Mouse (Mus musculus) limb, embryonic 14.5 days (tissue): ENCODE data around the gene Spag5. TPM values are rescaled to one million over a fixed set of nuclear protein-coding genes. Genes with fewer than 3 reads are reported as not detected.
A peak's percentile ranks its signal among the peaks of the same experiment; 100 is the strongest.

Experiments used
- ATAC-seq: fragments of 200-750 bp; cut with Nextera tagmentation; 2 replicates; pipeline ENCODE4 v1.8.0; 2017; ENCODE audit warnings: low read depth, moderate number of reproducible peaks, moderate TSS enrichment; ENCODE audit not compliant: low FRiP score
- DNase-seq: peaks from one replicate; pipeline ENCODE4 v3.0.0-alpha.2; 2015; ENCODE audit warnings: low spot score
- H3K27ac ChIP-seq: fragments of 300-500 bp; sonication (generic); replicated peaks from 2 replicates; pipeline ENCODE4 v1.5.1; 2014; ENCODE audit warnings: low read depth, mild to moderate bottlenecking, low read length, moderate library complexity, mixed read lengths
- H3K27me3 ChIP-seq: fragments of 300-500 bp; sonication (generic); 2 replicates; pipeline ENCODE4 v1.6.1; 2014; ENCODE audit warnings: low read length, mixed read lengths; ENCODE audit not compliant: control insufficient read depth, insufficient read depth
- H3K36me3 ChIP-seq: fragments of 300-500 bp; sonication (generic); 2 replicates; pipeline ENCODE4 v1.6.1; 2014; ENCODE audit warnings: mild to moderate bottlenecking, low read length, moderate library complexity, mixed read lengths; ENCODE audit not compliant: control insufficient read depth, insufficient read depth
- H3K4me1 ChIP-seq: fragments of 300-500 bp; sonication (generic); 2 replicates; pipeline ENCODE4 v1.6.1; 2014; ENCODE audit warnings: antibody characterized with exemption, low read length, mixed read lengths; ENCODE audit not compliant: control insufficient read depth, insufficient read depth
- H3K4me2 ChIP-seq: fragments of 300-500 bp; sonication (generic); replicated peaks from 2 replicates; pipeline ENCODE4 v1.6.1; 2014; ENCODE audit warnings: low read depth, mild to moderate bottlenecking, low read length, moderate library complexity; ENCODE audit not compliant: severe bottlenecking
- H3K4me3 ChIP-seq: fragments of 300-500 bp; sonication (generic); replicated peaks from 2 replicates; pipeline ENCODE4 v1.5.1; 2014; ENCODE audit warnings: low read length
- H3K9ac ChIP-seq: fragments of 300-500 bp; sonication (generic); 2 replicates; pipeline ENCODE4 v1.6.1; 2014; ENCODE audit warnings: mild to moderate bottlenecking, low read depth, low read length, moderate library complexity; ENCODE audit not compliant: severe bottlenecking
- H3K9me3 ChIP-seq: fragments of 300-500 bp; sonication (generic); 2 replicates; pipeline ENCODE4 v1.6.1; 2016; ENCODE audit warnings: low read length; ENCODE audit not compliant: control insufficient read depth
- POLR2A ChIP-seq: fragments of 200-500 bp; IDR thresholded peaks from 2 replicates; pipeline ENCODE4 v1.8.0; 2012; ENCODE audit warnings: inconsistent platforms, mild to moderate bottlenecking, moderate library complexity, borderline replicate concordance; ENCODE audit not compliant: insufficient read depth, insufficient read length; ENCODE audit errors: extremely low read depth
- WGBS: fragments of 180-500 bp; shearing (Covaris S2); extraction: QIAGEN DNeasy Blood & Tissue Kit; methylation state at CpG from one replicate; pipeline ENCODE4 v1.1.7; 2014; 5-methylcytosine and 5-hydroxymethylcytosine counted together
- polyA plus RNA-seq, 2 experiments: library from polyadenylated mRNA; depleted of rRNA in 1 of 2; stranded (reverse) in 1 of 2; unstranded in 1 of 2; fragments of >200 nt; fragmentation: Nextera tagmentation in 1 of 2; extraction: Ambion mirVana in 1 of 2; gene quantifications; 2 replicates each; pipeline versions ENCODE4 v1.2.1 to v1.2.3; 2012 to 2014

Spag5 gene
- polyA plus RNA-seq, 2 experiments: 28.7 to 57.3 TPM

GRCm38 (mm10) chr11:78343381-78344327 lies 42.3 kb downstream of the Spag5 start, which contains the start of gene Unc119:
Gene Unc119, plus strand, starts transcription at chr11:78343482.
- no peaks in the 10 kb centered on the region for H3K27me3 ChIP-seq
- peak within 1 kb of the TSS; percentile 93 for H3K27ac ChIP-seq
- peaks cover 42% of the 10 kb centered on the region for H3K36me3 ChIP-seq
- H3K9me3 ChIP-seq: no peaks in the 10 kb centered on the region
- H3K4me2 ChIP-seq: peak within 1 kb of the TSS; percentile 84
- peak within 1 kb of the TSS; percentile 94 for H3K4me3 ChIP-seq
- peak; percentile 90; the same call in 1 of the 2 replicates for TF ChIP-seq POLR2A
- peak within 1 kb of the TSS; percentile 90 for H3K9ac ChIP-seq
- peak; percentile 89 for ATAC-seq
- peak; percentile 87 for DNase-seq
- peaks cover 29% of the 10 kb centered on the region for H3K4me1 ChIP-seq
- under 1% methylated on average over 49 of the region's 66 CpGs for WGBS

GRCm38 (mm10) chr11:78344328-78344889 lies 43.1 kb downstream of the Spag5 start:
- Histone ChIP-seq H3K9ac (peak overlapping the region; percentile 90), H3K27ac (peak overlapping the region; percentile 93; the same call in 1 of the 2 replicates), H3K27me3 (no peaks in the 10 kb centered on the region), H3K36me3 (peaks cover 42% of the 10 kb centered on the region), H3K4me2 (peak overlapping the region; percentile 84), H3K9me3 (no peaks in the 10 kb centered on the region), H3K4me1 (peaks cover 29% of the 10 kb centered on the region), H3K4me3 (peak overlapping the region; percentile 94)
- no peak for DNase-seq
- ATAC-seq: no peak
- 69% methylated on average over 6 of the region's 6 CpGs for WGBS
- no peak for TF ChIP-seq POLR2A

- peak overlapping the region; percentile 84; the same call in 1 of the 2 replicates for H3K4me2 ChIP-seq
- no peak overlapping the region; the same call in 1 of the 2 replicates for H3K9ac ChIP-seq
- no peaks in the 10 kb centered on the region for H3K9me3 ChIP-seq
- DNase-seq (no peak), ATAC-seq (no peak)
- no peak for TF ChIP-seq POLR2A
- no peaks in the 10 kb centered on the region for H3K27me3 ChIP-seq
- H3K27ac ChIP-seq: no peak overlapping the region
- WGBS: 52% methylated on average over 8 of the region's 8 CpGs
- H3K36me3 ChIP-seq: peaks cover 37% of the 10 kb centered on the region
- peaks cover 29% of the 10 kb centered on the region for H3K4me1 ChIP-seq
- no peak overlapping the region for H3K4me3 ChIP-seq
Measured at GRCm38 (mm10) chr11:78344890-78345715, 43.8 kb downstream of the Spag5 start.

- H3K9ac ChIP-seq: no peak overlapping the region
- H3K4me3 ChIP-seq: no peak overlapping the region
- no peak for ATAC-seq
- peaks cover 29% of the 10 kb centered on the region for H3K4me1 ChIP-seq
- no peak for DNase-seq
- no peaks in the 10 kb centered on the region for H3K9me3 ChIP-seq
- H3K36me3 ChIP-seq: peaks cover 35% of the 10 kb centered on the region
- no peak overlapping the region for H3K27ac ChIP-seq
- no peak overlapping the region for H3K4me2 ChIP-seq
- TF ChIP-seq POLR2A: no peak
- 93% methylated on average over 7 of the region's 7 CpGs for WGBS
- no peaks in the 10 kb centered on the region for H3K27me3 ChIP-seq
Measured at GRCm38 (mm10) chr11:78345801-78346200, 44.5 kb downstream of the Spag5 start.
